Mouse (Mus musculus): Measurements from ENCODE around the gene Epm2aip1. TPM values are rescaled to one million over a fixed set of nuclear protein-coding genes. Genes with fewer than 3 reads are reported as not detected.

Gene Epm2aip1
- polyA plus RNA-seq, 1 experiment from 2014 or later: 27.0 TPM

DNA sequence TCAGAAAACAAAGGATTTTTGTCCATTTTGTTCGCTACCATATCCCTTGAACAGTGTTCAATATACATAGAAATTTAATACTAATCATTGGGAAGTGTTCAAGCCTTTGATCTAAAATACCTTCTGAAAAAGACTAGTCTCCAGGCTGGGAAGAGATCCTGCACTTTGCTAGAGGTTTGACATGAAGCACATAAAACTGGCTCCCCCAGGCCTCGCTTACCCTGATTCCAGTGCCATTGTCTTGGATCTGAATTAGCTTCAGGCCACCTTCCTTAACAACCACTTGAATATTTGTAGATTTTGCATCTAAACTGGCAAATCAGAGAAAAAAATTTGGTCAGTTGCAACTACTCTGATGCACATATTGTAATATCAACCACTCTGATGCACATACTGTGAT, 3.7 kb upstream of the Epm2aip1 start:
- Histone ChIP-seq H3K9me3 (replicated peaks) (no peaks in the 10 kb centered on the region), H3K4me2 (no peak overlapping the region), H3K4me3 (replicated peaks) (no peak overlapping the region), H3K27me3 (no peaks in the 10 kb centered on the region), H3K36me3 (peaks cover 43% of the 10 kb centered on the region), H3K27ac (no peak overlapping the region), H3K4me1 (peaks cover 10% of the 10 kb centered on the region), H3K9ac (no peak overlapping the region)
- 99% methylated on average over 2 of the region's 2 CpGs for WGBS
- ATAC-seq (replicated peaks; ENCODE audit: low FRiP score): no peak

DNA sequence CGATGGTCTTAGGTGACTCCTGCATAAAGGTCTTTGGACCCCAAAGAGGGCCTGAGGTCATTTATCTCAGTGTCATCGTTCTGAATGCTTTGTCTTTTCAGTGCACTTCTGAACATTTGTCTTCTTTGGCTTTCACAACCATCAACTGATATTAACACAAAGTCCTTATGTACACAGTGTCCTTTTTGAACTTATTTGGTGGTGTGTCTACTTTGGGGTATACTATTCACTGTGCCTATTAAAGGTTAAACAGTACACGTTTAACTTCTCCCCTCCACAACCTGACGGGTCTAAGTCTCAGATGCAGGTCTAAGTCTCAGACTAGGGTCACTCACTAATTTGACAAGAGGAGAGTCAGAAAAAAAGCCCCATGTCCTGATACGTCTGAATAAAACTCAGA, 1.1 kb upstream of the Epm2aip1 start:
- H3K9me3 ChIP-seq (replicated peaks): no peaks in the 10 kb centered on the region
- H3K4me1 ChIP-seq: peaks cover 33% of the 10 kb centered on the region
- peak overlapping the region; percentile 99 for H3K27ac ChIP-seq
- WGBS: 14% methylated on average over 5 of the region's 5 CpGs
- peak overlapping the region; percentile 90 for H3K4me3 ChIP-seq (replicated peaks)
- peaks cover 26% of the 10 kb centered on the region for H3K36me3 ChIP-seq
- no peak for ATAC-seq (replicated peaks; ENCODE audit: low FRiP score)
- peak overlapping the region; percentile 91 for H3K9ac ChIP-seq
- peak overlapping the region; percentile 66 for H3K4me2 ChIP-seq
- no peaks in the 10 kb centered on the region for H3K27me3 ChIP-seq

DNA sequence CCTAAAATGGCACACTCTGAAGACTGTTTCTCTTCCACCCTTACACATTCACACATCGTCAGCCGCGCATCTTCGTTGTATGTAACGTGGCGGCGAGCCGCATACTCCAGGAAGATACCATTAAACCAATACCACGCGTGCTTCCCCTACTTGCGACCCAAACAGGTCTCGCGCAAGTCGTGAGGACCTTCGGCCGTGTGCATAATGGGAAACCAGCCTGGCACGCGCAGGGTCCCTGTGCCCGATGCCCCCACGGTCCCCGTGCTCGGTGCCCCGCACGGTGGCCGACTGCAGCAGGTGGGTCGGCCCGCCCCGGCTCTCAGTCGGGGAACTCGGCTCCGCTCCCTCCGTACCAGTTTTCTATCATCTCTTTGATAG, 684 bp upstream of the Epm2aip1 start:
- Histone ChIP-seq H3K4me3 (replicated peaks) (peak overlapping the region; percentile 90), H3K4me1 (peaks cover 37% of the 10 kb centered on the region), H3K4me2 (peak overlapping the region; percentile 66), H3K27me3 (no peaks in the 10 kb centered on the region), H3K9ac (peak overlapping the region; percentile 91), H3K36me3 (peaks cover 27% of the 10 kb centered on the region), H3K27ac (peak overlapping the region; percentile 99), H3K9me3 (replicated peaks) (no peaks in the 10 kb centered on the region)
- peak; percentile 67 for ATAC-seq (replicated peaks; ENCODE audit: low FRiP score)
- under 1% methylated on average over 32 of the region's 32 CpGs for WGBS

DNA sequence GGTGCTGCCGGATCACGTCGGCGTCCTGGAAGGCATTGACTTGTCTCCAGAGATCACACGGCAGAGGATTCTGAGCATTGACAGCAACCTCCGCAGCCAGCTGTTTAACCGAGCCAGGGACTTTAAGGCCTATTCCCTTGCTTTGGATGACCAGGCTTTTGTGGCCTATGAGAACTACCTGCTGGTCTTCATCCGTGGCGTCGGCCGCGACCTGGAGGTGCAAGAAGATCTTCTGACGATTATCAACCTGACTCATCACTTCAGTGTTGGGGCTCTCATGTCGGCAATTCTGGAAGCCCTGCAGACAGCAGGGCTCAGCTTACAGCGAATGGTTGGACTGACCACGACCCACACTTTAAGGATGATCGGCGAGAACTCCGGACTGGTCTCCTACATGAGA, 627 bp downstream of the Epm2aip1 start:
- Histone ChIP-seq H3K9me3 (replicated peaks) (no peaks in the 10 kb centered on the region), H3K4me2 (peak overlapping the region; percentile 62), H3K27ac (peak overlapping the region; percentile 99), H3K36me3 (peaks cover 26% of the 10 kb centered on the region), H3K27me3 (no peaks in the 10 kb centered on the region), H3K4me3 (replicated peaks) (peak overlapping the region; percentile 90), H3K9ac (peak overlapping the region; percentile 97), H3K4me1 (peaks cover 41% of the 10 kb centered on the region)
- 2% methylated on average over 19 of the region's 19 CpGs for WGBS
- no peak for ATAC-seq (replicated peaks; ENCODE audit: low FRiP score)

DNA sequence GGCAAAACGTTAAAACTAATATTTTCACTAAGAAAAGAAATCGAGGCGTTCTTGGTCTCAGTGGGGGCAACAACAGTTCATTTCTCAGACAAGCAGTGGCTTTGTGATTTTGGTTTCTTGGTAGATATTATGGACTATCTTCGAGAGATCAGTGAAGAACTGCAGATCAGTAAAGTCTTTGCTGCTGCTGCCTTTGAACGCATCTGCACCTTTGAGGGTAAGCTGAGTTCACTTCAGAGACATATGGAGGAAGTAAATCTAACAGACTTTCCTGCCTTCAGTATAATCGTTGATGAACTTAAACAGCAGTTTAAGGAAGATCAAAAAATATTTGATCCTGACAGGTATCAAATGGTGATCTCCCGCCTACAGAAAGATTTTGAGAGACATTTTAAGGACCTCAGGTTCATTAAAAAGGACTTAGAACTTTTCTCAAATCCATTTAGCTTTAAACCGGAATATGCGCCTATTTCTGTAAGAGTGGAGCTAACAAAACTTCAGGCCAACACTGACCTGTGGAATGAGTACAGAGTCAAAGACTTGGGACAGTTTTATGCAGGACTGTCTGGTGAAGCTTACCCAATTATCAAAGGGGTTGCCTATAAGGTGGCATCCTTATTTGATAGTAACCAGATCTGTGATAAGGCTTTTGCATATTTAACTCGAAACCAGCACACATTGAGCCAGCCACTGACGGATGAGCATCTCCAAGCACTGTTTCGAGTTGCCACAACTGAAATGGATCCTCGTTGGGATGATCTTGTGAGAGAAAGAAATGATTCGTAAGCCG, 1.5 kb downstream of the Epm2aip1 start:
- H3K4me1 ChIP-seq: peaks cover 41% of the 10 kb centered on the region
- peak overlapping the region; percentile 62 for H3K4me2 ChIP-seq
- peak overlapping the region; percentile 90 for H3K4me3 ChIP-seq (replicated peaks)
- H3K36me3 ChIP-seq: peaks cover 30% of the 10 kb centered on the region
- H3K27ac ChIP-seq: no peak overlapping the region
- H3K9me3 ChIP-seq (replicated peaks): no peaks in the 10 kb centered on the region
- 61% methylated on average over 15 of the region's 15 CpGs for WGBS
- ATAC-seq (replicated peaks; ENCODE audit: low FRiP score): no peak
- H3K9ac ChIP-seq: peak overlapping the region; percentile 97
- no peaks in the 10 kb centered on the region for H3K27me3 ChIP-seq

DNA sequence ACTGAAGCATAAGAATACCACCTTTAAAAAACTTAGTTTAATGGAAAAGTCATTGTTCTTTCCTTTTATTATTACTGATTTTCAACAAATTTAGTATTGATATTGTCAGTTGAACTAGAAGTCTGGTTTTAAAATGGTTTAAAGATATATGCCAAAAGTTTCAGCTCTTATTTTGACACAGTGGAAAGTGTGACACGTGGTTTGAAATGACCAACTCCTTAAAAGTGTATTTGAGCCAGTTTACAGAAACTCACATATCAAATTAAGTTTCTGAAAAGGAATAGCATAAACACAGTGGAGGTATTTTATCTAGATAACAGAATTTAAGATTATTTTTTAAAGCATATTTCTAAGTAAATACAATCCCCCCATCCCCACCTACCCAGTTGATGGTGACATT, 2.2 kb downstream of the Epm2aip1 start:
- H3K4me1 ChIP-seq: peaks cover 41% of the 10 kb centered on the region
- H3K27me3 ChIP-seq: no peaks in the 10 kb centered on the region
- no peak overlapping the region for H3K27ac ChIP-seq
- H3K36me3 ChIP-seq: peaks cover 38% of the 10 kb centered on the region
- 78% methylated on average over 1 of the region's 1 CpGs for WGBS
- no peak for ATAC-seq (replicated peaks; ENCODE audit: low FRiP score)
- peak overlapping the region; percentile 62 for H3K4me2 ChIP-seq
- no peak overlapping the region for H3K9ac ChIP-seq
- peak overlapping the region; percentile 90; the same call in 1 of the 2 replicates for H3K4me3 ChIP-seq (replicated peaks)
- H3K9me3 ChIP-seq (replicated peaks): no peaks in the 10 kb centered on the region

DNA sequence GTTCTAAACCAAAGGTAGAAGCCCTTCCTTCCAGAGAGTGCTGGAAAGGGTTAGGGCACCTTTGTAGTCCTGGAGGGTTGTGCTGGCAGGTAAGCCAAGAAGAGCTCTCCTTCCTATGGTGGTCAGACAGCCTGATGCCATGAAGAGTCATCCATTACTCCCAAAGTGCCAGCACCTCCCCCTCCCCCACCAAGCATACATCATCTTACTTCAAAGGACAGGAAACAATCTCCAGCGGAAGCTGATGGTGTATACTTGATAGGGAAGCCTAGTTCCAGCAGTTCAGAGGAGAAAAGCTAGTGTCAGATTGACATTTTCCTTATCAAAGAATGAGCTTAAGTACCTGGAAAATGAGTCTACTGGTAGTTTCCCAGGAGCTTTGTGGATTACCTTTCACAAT, 3.4 kb downstream of the Epm2aip1 start:
- ATAC-seq (replicated peaks; ENCODE audit: low FRiP score): no peak
- no peaks in the 10 kb centered on the region for H3K9me3 ChIP-seq (replicated peaks)
- no peak overlapping the region for H3K27ac ChIP-seq
- H3K36me3 ChIP-seq: peaks cover 47% of the 10 kb centered on the region
- peaks cover 38% of the 10 kb centered on the region for H3K4me1 ChIP-seq
- H3K4me3 ChIP-seq (replicated peaks): peak overlapping the region; percentile 6
- 17% methylated on average over 1 of the region's 1 CpGs for WGBS
- no peaks in the 10 kb centered on the region for H3K27me3 ChIP-seq
- no peak overlapping the region for H3K9ac ChIP-seq
- H3K4me2 ChIP-seq: peak overlapping the region; percentile 62

DNA sequence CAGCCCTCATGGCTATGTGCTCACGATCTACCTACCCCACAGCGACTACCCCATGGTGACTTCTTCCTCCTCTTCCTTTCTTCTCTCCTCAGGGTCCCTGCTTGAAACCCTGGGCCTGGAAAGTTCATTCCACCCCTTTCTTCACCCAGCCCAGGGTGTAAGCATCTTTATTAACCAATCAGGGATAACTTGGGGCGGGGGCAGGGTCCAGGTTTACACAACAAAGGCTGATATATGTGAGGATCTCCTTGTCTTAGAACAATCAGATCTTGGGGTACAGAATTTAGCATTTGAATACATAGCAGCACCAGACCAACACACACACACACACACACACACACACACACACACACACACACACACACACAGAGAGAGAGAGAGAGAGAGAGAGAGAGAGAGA, 13.3 kb downstream of the Epm2aip1 start:
- no peak for ATAC-seq (replicated peaks; ENCODE audit: low FRiP score)
- Histone ChIP-seq H3K4me3 (replicated peaks) (no peak overlapping the region), H3K27me3 (no peaks in the 10 kb centered on the region), H3K9ac (no peak overlapping the region), H3K4me2 (no peak overlapping the region), H3K36me3 (0 out of 2 replicates have a peak, but pooled peaks cover 4% of the 10 kb centered on the region), H3K9me3 (replicated peaks) (no peaks in the 10 kb centered on the region), H3K4me1 (peaks cover 14% of the 10 kb centered on the region), H3K27ac (no peak overlapping the region)
- 41% methylated on average over 3 of the region's 3 CpGs for WGBS

DNA sequence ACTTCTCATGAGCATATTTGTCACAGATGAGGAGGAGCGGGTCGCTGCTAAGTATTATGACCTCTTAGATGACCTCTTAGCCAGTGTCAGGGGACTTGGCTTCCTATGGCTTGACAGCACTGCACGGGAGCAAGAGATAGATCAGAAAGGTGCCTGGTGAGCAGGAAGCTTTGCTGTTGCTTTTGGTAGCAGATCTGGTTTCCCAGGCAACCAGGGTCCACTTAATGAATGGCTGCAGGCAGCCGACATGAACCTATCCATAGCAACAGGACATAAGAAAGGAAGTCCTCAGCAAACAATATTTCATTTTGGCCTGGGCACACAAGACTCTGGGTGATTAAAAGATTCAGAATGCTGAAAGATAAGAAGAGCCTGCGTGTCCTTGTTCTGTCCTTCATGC, 13.9 kb downstream of the Epm2aip1 start:
- H3K36me3 ChIP-seq: 0 out of 2 replicates have a peak, but pooled peaks cover 4% of the 10 kb centered on the region
- no peaks in the 10 kb centered on the region for H3K27me3 ChIP-seq
- 21% methylated on average over 5 of the region's 5 CpGs for WGBS
- H3K4me1 ChIP-seq: peaks cover 15% of the 10 kb centered on the region
- no peak overlapping the region for H3K9ac ChIP-seq
- no peaks in the 10 kb centered on the region for H3K9me3 ChIP-seq (replicated peaks)
- no peak for ATAC-seq (replicated peaks; ENCODE audit: low FRiP score)
- no peak overlapping the region for H3K27ac ChIP-seq
- no peak overlapping the region for H3K4me3 ChIP-seq (replicated peaks)
- H3K4me2 ChIP-seq: no peak overlapping the region

DNA sequence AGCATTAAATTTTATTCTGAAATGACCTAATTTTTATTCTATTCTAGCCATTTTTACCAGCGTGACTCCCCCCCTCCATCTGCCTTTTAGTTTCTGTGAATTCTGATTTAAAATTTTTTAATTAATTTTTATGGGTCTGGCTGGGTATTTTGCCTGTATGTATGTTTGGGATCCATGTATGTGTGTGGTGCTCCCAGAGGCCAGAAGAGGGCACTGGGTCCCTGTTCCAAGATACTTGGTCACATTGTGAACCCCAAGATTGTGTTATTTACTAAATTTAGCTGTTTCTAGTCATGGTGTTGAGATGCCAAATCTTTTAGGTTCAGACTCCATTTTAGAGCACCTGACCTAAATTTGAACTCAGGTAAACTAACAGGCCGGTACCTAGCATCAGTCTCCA, 14.7 kb downstream of the Epm2aip1 start:
- no peak overlapping the region for H3K9ac ChIP-seq
- no peaks in the 10 kb centered on the region for H3K27me3 ChIP-seq
- no peaks in the 10 kb centered on the region for H3K9me3 ChIP-seq (replicated peaks)
- no peak overlapping the region for H3K4me2 ChIP-seq
- ATAC-seq (replicated peaks; ENCODE audit: low FRiP score): no peak
- H3K27ac ChIP-seq: no peak overlapping the region
- no peak overlapping the region for H3K4me3 ChIP-seq (replicated peaks)
- WGBS: 76% methylated on average over 2 of the region's 2 CpGs
- H3K4me1 ChIP-seq: peaks cover 15% of the 10 kb centered on the region
- 0 out of 2 replicates have a peak, but pooled peaks cover 4% of the 10 kb centered on the region for H3K36me3 ChIP-seq

DNA sequence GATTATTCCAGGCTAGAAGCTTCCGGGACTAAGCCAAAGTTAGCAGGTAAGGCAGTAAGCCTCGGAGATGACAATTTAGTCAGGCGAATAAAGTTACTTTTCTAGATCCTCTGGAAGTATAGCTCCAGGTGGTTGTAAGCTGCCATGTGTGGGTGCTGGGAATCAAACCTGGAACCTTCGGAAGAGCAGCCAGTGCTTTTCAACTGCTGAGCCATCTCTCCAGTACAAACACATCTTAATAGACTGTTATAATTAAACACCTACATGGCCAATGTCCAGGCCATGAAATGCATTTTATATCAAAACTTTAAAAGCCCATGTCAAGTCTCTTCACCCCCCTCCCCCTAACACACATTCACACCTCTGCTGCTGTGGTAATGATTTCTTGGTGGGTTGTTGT, 16.2 kb downstream of the Epm2aip1 start:
- Histone ChIP-seq H3K4me3 (replicated peaks) (no peak overlapping the region), H3K4me2 (no peak overlapping the region), H3K9me3 (replicated peaks) (no peaks in the 10 kb centered on the region), H3K4me1 (peaks cover 15% of the 10 kb centered on the region), H3K9ac (no peak overlapping the region), H3K27ac (no peak overlapping the region), H3K36me3 (no peaks in the 10 kb centered on the region), H3K27me3 (no peaks in the 10 kb centered on the region)
- no peak for ATAC-seq (replicated peaks; ENCODE audit: low FRiP score)
- 94% methylated on average over 4 of the region's 4 CpGs for WGBS

DNA sequence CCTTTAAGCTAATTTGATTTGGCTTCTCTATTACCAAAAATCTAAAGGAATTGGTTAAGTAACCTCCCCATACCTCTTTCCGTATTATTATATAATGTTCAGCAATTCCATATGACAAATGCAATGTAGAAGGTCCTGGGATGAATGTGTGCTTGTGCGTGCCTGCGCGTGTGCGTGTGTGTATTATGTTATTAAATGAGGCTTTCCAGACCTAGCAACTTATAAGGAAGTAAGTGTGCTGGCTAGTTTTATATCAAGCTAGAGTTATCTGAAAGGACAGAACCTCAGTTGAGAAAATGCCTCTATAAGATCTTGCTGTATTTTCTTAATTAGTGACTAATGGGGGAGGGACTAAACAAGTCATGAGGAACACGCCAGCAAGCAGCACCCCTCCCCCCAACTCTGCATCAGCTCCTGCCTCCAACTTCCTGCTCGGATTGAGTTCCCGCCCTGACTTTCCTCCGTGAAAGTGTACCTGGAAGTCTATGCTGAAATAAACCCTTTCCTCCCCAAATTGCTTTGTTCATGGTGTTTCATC, 17.6 kb downstream of the Epm2aip1 start:
- Histone ChIP-seq H3K4me1 (peaks cover 15% of the 10 kb centered on the region), H3K9me3 (replicated peaks) (no peaks in the 10 kb centered on the region), H3K4me3 (replicated peaks) (peak overlapping the region; percentile 22), H3K9ac (0 out of 2 replicates have a peak overlapping the region, but pooled peaks have one; percentile 21), H3K27me3 (no peaks in the 10 kb centered on the region), H3K27ac (peak overlapping the region; percentile 71), H3K4me2 (peak overlapping the region; percentile 54), H3K36me3 (no peaks in the 10 kb centered on the region)
- ATAC-seq (replicated peaks; ENCODE audit: low FRiP score): peak; percentile 79
- WGBS: 50% methylated on average over 9 of the region's 9 CpGs
